Mouse (Mus musculus) forebrain, embryonic 13.5 days (tissue): ENCODE results near the gene Pygo1. TPM values are rescaled to one million over a fixed set of nuclear protein-coding genes. Genes with fewer than 3 reads are reported as not detected.

Source experiments
- ATAC-seq: fragments of 200-750 bp; cut with Nextera tagmentation; 2 replicates; pipeline ENCODE4 v1.8.0; 2017
- H3K27ac ChIP-seq: fragments of 300-500 bp; sonication (generic); 2 replicates; pipeline ENCODE4 v1.5.1; 2015; ENCODE audit warnings: inconsistent platforms, mild to moderate bottlenecking, moderate library complexity
- H3K27me3 ChIP-seq: fragments of 300-500 bp; sonication (generic); 2 replicates; pipeline ENCODE4 v1.6.1; 2015; ENCODE audit warnings: mild to moderate bottlenecking, inconsistent platforms
- H3K36me3 ChIP-seq: fragments of 300-500 bp; sonication (generic); 2 replicates; pipeline ENCODE4 v1.6.1; 2015; ENCODE audit warnings: mild to moderate bottlenecking, inconsistent platforms; ENCODE audit not compliant: poor library complexity, severe bottlenecking
- H3K4me1 ChIP-seq: fragments of 300-500 bp; sonication (generic); 2 replicates; pipeline ENCODE4 v1.6.1; 2015; ENCODE audit warnings: inconsistent platforms
- H3K4me2 ChIP-seq: fragments of 300-500 bp; sonication (generic); 2 replicates; pipeline ENCODE4 v1.6.1; 2015; ENCODE audit warnings: inconsistent platforms, mild to moderate bottlenecking, moderate library complexity
- H3K4me3 ChIP-seq: fragments of 300-500 bp; sonication (generic); 2 replicates; pipeline ENCODE4 v1.5.1; 2015; ENCODE audit warnings: mild to moderate bottlenecking, inconsistent platforms
- H3K9ac ChIP-seq: fragments of 300-500 bp; sonication (generic); 2 replicates; pipeline ENCODE4 v1.6.1; 2015; ENCODE audit warnings: mild to moderate bottlenecking, inconsistent platforms
- H3K9me3 ChIP-seq: fragments of 300-500 bp; sonication (generic); replicated peaks from 2 replicates; pipeline ENCODE4 v1.6.1; 2016; ENCODE audit warnings: inconsistent platforms
- WGBS: fragments of 180-500 bp; shearing (Covaris S2); methylation state at CpG from one replicate; pipeline ENCODE4 v1.1.7; 2015; 5-methylcytosine and 5-hydroxymethylcytosine counted together
- polyA plus RNA-seq: library from polyadenylated mRNA; unstranded; fragments of >200 nt; fragmentation: Nextera tagmentation; extraction: Ambion mirVana; gene quantifications from 2 replicates; pipeline ENCODE4 v1.2.1, GENCODE M21; 2015

The Pygo1 gene
- polyA plus RNA-seq, 1 experiment from 2014 or later, result 10.5 TPM

DNA sequence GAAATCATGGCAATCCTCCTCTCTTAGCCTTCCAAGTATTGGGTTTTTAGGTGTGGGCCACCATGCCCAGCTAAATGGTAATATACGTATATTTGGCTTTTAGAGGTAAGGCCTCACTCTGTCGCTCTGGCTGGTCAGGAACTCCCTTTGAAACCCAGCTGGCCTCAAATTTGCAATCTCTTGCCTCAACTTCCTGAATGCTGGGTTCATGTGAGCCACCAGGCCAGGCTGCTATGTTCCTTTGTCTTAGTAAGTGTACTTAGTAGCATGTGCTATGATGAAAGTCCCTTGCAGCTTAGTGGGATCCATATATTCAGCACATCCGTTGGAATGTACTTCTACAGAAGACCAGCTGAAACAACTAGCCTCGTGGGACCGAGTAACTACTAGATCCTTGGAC, 49.3 kb downstream of the Pygo1 start:
- no peak for ATAC-seq
- Histone ChIP-seq H3K36me3 (no peaks in the 10 kb centered on the region), H3K9me3 (no peaks in the 10 kb centered on the region), H3K27ac (no peak overlapping the region), H3K4me3 (no peak overlapping the region), H3K4me1 (no peaks in the 10 kb centered on the region), H3K4me2 (no peak overlapping the region), H3K9ac (no peak overlapping the region), H3K27me3 (no peaks in the 10 kb centered on the region)
- WGBS, result 84% methylated on average over 5 of the region's 5 CpGs

DNA sequence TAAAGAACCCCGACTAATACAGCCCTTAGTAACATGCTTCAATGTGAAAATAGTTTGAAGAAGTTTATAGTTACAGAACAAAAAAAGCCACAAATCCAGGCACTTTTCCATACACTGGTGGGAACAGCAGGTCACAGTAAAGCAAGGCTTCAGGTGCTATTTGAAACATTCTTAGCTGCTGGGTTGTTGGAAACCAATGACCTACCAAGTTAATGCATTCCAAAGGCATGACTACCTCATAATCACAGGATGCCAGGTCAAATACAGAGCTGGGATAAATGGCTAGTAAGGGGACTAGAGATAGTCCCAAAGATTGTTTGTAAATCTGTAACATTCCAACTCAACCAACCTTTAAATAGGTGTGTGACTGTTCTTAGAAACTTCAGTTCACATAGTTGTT, 49.8 kb downstream of the Pygo1 start:
- H3K4me1 ChIP-seq, result no peaks in the 10 kb centered on the region
- H3K27me3 ChIP-seq, result no peaks in the 10 kb centered on the region
- H3K4me3 ChIP-seq, result no peak overlapping the region
- H3K9me3 ChIP-seq, result no peaks in the 10 kb centered on the region
- no peaks in the 10 kb centered on the region for H3K36me3 ChIP-seq
- no peak for ATAC-seq
- no peak overlapping the region for H3K4me2 ChIP-seq
- H3K27ac ChIP-seq, result no peak overlapping the region
- H3K9ac ChIP-seq, result no peak overlapping the region
- 93% methylated on average over 1 of the region's 1 CpGs for WGBS

DNA sequence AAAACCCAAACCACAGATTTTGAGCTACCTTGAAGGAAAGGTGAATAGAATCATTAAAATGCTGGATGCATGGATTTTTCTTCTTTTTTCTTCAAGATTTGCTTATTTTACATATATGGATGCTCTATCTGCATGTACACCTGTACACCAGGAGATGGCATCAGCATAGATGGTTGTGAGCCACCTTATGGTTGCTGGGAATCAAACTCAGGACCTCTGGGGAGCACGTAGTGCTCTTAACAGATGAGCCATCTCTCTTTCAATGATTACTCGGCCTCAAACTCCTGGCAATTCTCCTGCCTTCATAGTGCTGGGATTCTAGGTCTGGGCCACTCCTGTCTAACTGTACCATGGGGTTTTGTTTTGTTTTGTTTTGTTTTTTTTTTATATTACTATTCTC, 57.6 kb downstream of the Pygo1 start:
- Histone ChIP-seq H3K4me3 (no peak overlapping the region), H3K4me2 (no peak overlapping the region), H3K36me3 (no peaks in the 10 kb centered on the region), H3K27ac (no peak overlapping the region), H3K4me1 (peaks cover 19% of the 10 kb centered on the region), H3K9me3 (no peaks in the 10 kb centered on the region), H3K27me3 (no peaks in the 10 kb centered on the region), H3K9ac (no peak overlapping the region)
- 67% methylated on average over 2 of the region's 2 CpGs for WGBS
- ATAC-seq, result no peak

DNA sequence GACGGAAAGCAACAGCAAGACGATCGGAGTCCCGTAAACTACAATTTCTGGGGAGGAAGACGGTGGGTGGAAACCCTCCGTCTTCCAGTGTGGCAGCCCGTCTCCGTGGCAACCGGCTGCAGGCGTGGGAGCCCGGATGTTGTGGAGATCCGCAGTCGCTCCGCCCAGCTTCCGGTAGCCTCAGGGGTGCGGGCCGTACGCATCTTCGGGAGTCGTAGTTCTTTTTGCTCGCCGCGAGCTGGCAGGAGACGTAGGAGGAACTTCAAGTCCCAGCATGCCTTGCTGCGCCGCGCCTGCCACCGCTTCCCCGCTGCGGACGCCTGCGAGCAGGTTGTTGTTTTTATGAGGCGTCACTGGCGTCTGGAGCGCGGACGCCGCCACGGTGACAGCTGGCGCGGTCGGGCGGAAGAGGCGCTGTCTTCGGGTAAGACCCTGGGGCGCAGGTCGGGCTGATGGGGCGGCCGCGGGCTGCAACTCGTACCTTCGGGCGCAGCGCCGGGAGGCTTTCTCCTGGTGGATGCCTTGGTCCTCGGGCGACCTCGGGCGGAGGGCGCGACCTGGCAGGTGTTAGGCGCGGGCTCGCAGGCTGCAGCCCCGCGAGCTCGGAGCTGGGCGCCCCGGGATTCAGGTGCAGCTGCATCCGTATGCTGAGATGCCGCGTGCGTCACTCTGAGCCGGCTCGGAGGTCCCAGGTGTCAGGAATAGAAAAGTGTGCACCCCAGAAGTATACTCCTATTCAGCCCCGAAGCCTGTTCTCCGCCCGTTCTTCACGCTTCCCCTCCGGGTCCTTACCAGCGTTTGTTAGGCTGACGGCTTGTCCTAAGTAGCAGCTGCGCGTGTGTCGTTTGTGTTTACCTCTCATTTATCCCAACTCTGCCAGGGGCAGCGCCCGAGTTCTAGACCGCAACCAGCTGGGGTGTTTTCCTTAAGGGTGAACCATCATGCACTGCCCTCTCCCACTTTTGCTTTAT, 60.1 kb downstream of the Pygo1 start, which contains the start of the genes Ccpg1os and Ccpg1:
Gene Ccpg1os (minus strand): TSS at position 133 of the 971 bp plus-strand sequence.
Gene Ccpg1 (plus strand): TSS at position 180 of the 971 bp plus-strand sequence.
- peak within 1 kb of the TSS; percentile 93 for H3K4me3 ChIP-seq
- peaks cover 19% of the 10 kb centered on the region for H3K4me1 ChIP-seq
- H3K9me3 ChIP-seq, result no peaks in the 10 kb centered on the region
- peak within 1 kb of the TSS; percentile 86 for H3K27ac ChIP-seq
- WGBS, result under 1% methylated on average over 87 of the region's 88 CpGs
- H3K27me3 ChIP-seq, result no peaks in the 10 kb centered on the region
- H3K9ac ChIP-seq, result peak within 1 kb of the TSS; percentile 86
- peak within 1 kb of the TSS; percentile 89 for H3K4me2 ChIP-seq
- peak; percentile 100 for ATAC-seq
- H3K36me3 ChIP-seq, result no peaks in the 10 kb centered on the region

DNA sequence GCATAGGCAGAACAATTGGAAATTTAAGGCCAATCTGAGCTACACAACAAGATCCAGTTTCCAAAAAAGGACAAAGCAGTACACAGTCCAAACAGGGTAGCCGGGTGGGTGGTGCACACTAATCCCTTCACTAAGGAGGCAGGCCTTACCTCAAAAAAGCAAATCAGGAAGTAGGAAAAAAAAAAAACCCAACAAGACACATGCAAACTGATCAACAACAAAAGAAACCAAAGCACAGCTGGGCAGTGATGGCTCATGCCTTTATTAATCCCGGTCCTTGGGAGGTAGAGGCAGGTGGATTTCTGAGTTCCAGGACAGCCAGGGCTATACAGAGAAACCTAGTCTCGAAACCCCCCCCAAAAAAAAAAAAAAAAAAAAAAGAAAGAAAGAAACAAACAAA, 62.3 kb downstream of the Pygo1 start:
- Histone ChIP-seq H3K4me1 (peaks cover 19% of the 10 kb centered on the region), H3K9me3 (no peaks in the 10 kb centered on the region), H3K27me3 (no peaks in the 10 kb centered on the region), H3K4me3 (no peak overlapping the region), H3K9ac (no peak overlapping the region), H3K36me3 (no peaks in the 10 kb centered on the region), H3K4me2 (no peak overlapping the region), H3K27ac (no peak overlapping the region)
- ATAC-seq, result no peak
- WGBS, result 58% methylated on average over 3 of the region's 3 CpGs

DNA sequence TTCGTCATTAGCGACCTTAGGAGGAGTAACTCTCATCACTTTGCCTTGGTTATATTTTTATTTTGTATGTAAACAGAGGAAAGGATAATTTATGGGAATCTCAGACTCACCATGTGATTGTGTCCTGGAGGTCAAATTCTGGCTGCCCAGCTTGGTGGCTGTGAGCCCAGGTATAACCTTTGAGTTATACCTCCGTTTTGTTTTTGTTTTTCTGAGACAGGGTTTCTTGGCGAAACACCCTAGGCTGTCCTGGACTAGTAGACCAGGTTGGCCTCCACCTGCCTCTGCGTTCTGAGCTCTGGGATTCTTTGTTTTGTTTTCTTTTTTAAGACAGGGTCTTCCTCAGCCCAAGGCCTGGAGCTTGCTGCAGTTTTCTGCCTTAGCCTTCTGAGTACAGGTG, 63.3 kb downstream of the Pygo1 start:
- Histone ChIP-seq H3K9ac (no peak overlapping the region), H3K27ac (no peak overlapping the region), H3K4me1 (peaks cover 19% of the 10 kb centered on the region), H3K36me3 (no peaks in the 10 kb centered on the region), H3K9me3 (no peaks in the 10 kb centered on the region), H3K4me3 (no peak overlapping the region), H3K27me3 (no peaks in the 10 kb centered on the region), H3K4me2 (no peak overlapping the region)
- WGBS, result 83% methylated on average over 5 of the region's 5 CpGs
- ATAC-seq, result no peak

DNA sequence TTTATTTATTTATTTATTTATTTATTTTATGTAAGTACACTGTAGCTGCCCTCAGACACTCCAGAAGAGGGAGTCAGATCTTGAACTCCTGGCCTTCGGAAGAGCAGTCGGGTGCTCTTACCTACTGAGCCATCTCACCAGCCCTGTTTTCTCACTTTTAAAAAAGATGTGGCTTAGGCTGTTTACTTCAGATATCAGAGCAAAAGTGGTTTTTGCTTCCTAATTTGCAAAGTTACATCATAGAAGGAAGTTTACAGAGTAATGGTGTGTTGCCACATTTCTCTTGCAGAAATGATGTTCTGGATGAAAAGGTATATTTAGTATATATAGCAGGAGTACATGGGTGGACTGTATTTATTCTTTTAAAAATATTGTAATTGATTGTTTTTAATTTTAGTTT, 66.0 kb downstream of the Pygo1 start:
- ATAC-seq, result no peak

DNA sequence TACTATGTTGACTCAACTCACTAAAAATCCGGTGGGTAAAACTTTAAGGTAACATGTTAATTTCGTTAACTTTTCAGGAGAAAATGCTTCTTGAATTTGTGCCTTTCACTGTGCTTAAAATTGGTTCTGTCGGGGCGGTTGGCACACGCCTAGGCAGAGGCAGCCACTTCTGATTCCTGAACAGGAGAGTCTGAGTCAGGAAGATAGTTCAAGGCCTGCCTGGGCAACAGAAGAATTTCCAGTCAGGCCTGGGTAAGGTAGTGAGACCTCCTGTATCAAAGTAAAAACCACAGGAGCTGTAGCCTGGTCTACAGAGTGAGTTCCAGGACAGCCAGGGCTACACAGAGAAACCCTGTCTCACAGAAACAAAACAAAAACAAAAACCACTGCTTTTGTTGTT, 67.1 kb downstream of the Pygo1 start:
- no peaks in the 10 kb centered on the region for H3K4me1 ChIP-seq
- no peak overlapping the region for H3K9ac ChIP-seq
- H3K36me3 ChIP-seq, result no peaks in the 10 kb centered on the region
- no peaks in the 10 kb centered on the region for H3K9me3 ChIP-seq
- no peaks in the 10 kb centered on the region for H3K27me3 ChIP-seq
- H3K4me3 ChIP-seq, result no peak overlapping the region
- H3K4me2 ChIP-seq, result no peak overlapping the region
- ATAC-seq, result no peak
- 90% methylated on average over 5 of the region's 5 CpGs for WGBS
- H3K27ac ChIP-seq, result no peak overlapping the region

More for the DNA sequence above, 66.0 kb downstream of the Pygo1 start:
- 93% methylated on average over 2 of the region's 2 CpGs for WGBS
- no peaks in the 10 kb centered on the region for H3K27me3 ChIP-seq
- peaks cover 5% of the 10 kb centered on the region for H3K4me1 ChIP-seq
- H3K36me3 ChIP-seq, result no peaks in the 10 kb centered on the region
- no peak overlapping the region for H3K27ac ChIP-seq
- H3K4me2 ChIP-seq, result no peak overlapping the region
- no peak overlapping the region for H3K4me3 ChIP-seq
- H3K9me3 ChIP-seq, result no peaks in the 10 kb centered on the region
- H3K9ac ChIP-seq, result no peak overlapping the region

DNA sequence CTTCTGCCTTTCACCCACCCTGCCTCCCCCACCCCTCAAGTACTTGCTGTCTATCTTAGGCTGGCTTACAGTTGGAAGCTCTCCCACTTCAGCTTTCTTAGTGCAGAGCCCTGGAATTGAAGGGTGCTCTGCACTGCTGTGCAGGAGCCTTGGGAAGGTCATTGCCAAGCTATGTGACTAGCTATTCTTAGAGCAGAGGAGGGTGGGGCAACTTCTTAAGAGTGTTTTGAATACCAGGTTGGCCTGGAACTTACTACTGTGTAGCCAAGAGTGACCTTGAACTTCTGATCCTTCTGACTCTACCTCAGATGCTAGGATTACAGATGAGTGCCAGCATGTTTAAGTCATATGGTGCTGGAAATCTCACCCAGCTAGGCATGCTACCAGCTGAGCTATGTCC, 70.7 kb downstream of the Pygo1 start:
- Histone ChIP-seq H3K27ac (no peak overlapping the region), H3K36me3 (0 out of 2 replicates have a peak, but pooled peaks cover 4% of the 10 kb centered on the region), H3K27me3 (no peaks in the 10 kb centered on the region), H3K4me2 (no peak overlapping the region), H3K9me3 (no peaks in the 10 kb centered on the region), H3K9ac (no peak overlapping the region), H3K4me1 (no peaks in the 10 kb centered on the region), H3K4me3 (no peak overlapping the region)
- ATAC-seq, result no peak

DNA sequence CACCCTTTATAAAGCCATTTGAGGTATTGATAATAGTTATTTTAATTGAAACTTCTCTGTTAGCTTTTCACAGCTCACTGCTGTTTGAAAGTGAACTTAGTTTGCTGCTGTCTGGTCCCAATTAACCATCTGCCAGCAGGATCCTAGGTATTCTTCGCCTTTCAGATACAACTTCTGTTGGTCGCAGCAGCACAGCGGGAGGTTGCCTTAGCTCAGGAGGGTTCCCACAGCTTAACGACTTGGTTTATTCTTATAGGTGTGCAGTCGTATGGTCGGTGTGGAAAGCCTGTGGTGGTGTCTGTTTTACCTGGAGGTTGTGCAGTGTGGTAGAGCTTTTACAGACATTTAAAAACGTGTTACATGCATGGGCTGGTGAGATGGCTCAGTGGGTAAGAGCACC, 71.4 kb downstream of the Pygo1 start:
- WGBS, result 49% methylated on average over 7 of the region's 7 CpGs
- H3K4me3 ChIP-seq, result no peak overlapping the region
- no peak overlapping the region for H3K9ac ChIP-seq
- no peak overlapping the region for H3K27ac ChIP-seq
- no peaks in the 10 kb centered on the region for H3K27me3 ChIP-seq
- no peak overlapping the region for H3K4me2 ChIP-seq
- no peaks in the 10 kb centered on the region for H3K9me3 ChIP-seq
- peaks cover 11% of the 10 kb centered on the region; the same call in 1 of the 2 replicates for H3K36me3 ChIP-seq
- no peaks in the 10 kb centered on the region for H3K4me1 ChIP-seq
- no peak for ATAC-seq

DNA sequence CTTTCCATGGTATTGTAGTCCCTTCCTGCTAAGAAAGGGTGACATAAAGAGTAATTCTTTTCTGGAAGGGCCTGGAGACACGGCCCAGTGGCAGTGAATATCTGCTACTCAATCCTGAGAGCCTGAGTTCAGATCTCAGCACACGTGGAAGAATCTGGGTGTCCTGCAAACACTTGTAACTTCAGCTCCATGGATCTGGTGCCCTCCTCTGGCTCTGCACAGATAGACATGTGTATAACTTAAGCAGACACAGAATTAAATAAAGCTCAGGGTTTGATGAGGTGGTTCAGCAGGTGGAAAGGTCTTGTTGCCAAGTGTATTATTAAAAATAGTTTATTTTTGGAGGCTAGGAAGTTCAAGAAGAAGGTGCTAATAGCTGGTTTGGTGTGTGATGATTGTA, 75.0 kb downstream of the Pygo1 start:
- H3K4me1 ChIP-seq, result no peaks in the 10 kb centered on the region
- WGBS, result 66% methylated on average over 2 of the region's 2 CpGs
- H3K4me2 ChIP-seq, result no peak overlapping the region
- no peak for ATAC-seq
- no peaks in the 10 kb centered on the region for H3K9me3 ChIP-seq
- H3K27me3 ChIP-seq, result no peaks in the 10 kb centered on the region
- no peak overlapping the region for H3K4me3 ChIP-seq
- H3K9ac ChIP-seq, result no peak overlapping the region
- no peak overlapping the region for H3K27ac ChIP-seq
- H3K36me3 ChIP-seq, result peaks cover 27% of the 10 kb centered on the region

DNA sequence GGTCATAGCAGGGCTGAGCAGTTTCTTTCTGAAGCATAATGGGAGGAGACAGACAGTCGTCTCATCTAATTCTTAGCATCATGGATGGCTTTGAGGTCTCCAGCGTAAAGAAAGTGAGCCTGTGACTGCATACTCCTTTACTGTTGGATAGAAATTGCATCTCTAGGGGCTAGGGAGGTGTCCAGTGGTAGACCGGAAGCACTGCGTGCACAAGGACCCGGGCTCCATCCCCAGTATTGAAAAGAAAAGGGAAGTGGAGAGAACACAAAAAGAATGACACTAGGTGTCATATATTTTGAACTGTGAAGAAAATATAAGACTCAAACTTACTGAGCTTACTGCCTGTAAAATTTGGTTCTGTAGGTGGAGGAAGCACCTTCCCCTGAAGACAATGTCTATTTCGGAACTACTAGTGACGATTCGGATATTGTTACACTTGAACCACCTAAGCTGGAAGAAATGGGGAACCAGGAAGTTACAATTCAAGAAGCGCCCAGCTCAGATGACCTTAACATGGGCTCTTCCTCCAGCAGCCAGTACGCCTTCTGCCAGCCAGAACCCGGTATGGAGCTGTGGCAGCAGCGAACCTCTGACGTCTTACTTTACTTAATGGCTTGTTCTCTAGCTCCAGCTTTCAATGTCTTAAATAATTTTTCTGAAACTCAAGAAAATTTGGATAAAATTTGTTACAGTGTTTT, 76.0 kb downstream of the Pygo1 start:
- 91% methylated on average over 13 of the region's 13 CpGs for WGBS
- H3K4me1 ChIP-seq, result no peaks in the 10 kb centered on the region
- no peak overlapping the region for H3K27ac ChIP-seq
- H3K36me3 ChIP-seq, result peaks cover 36% of the 10 kb centered on the region
- no peaks in the 10 kb centered on the region for H3K9me3 ChIP-seq
- no peak overlapping the region for H3K4me2 ChIP-seq
- H3K27me3 ChIP-seq, result no peaks in the 10 kb centered on the region
- H3K9ac ChIP-seq, result no peak overlapping the region
- ATAC-seq, result no peak
- no peak overlapping the region for H3K4me3 ChIP-seq
